26 mouse cellular contexts compared by ENCODE assay signal in the genomic region with DNA sequence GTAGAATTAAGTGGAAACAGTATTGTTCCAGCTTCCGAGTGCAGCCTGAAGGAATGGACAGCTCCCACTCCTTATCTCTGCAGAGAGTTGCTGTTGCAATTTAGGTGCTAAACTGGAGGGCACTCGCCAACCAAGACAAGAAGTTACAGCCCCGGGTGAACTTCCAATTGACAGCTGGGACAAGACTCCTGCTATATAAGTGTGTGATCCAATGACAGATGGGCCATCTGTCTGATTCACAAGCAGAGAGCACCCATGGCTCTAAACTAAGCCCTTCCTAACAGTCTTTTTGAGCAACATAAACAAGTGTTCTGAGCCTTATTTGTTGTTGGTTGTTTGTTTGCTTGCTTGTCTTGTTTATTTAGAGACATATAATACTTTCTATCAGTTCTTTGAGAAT.
"Had no signal": no experiment of that assay in that cellular context is flagged by ENCODE, and none has a peak within 500 bp of the region (broad histone marks: within the 10 kb centered on the region; RNA-seq: fewer than 3 reads in every experiment).

No protein-coding gene starts in this region.

- H3K4me2 ChIP-seq: heart, embryonic 12.5 days; hindbrain, embryonic 12.5 days; hindbrain, embryonic 14.5 days; kidney, embryonic 15.5 days; limb, embryonic 12.5 days; liver, embryonic 11.5 days; liver, embryonic 13.5 days; liver, embryonic 15.5 days had no signal

- H3K4me1 ChIP-seq: liver, embryonic 15.5 days had no signal

- H3K9me3 ChIP-seq: heart, embryonic 12.5 days; hindbrain, embryonic 10.5 days; hindbrain, embryonic 12.5 days; kidney, embryonic 15.5 days; limb, embryonic 10.5 days; limb, embryonic 12.5 days; liver, embryonic 13.5 days; liver, embryonic 15.5 days had no signal

- ATAC-seq: hindbrain, embryonic 16.5 days; intestine, embryonic 16.5 days had no signal

- DNase-seq: gastrocnemius, postnatal 14 days; gastrocnemius, postnatal 36 days; heart, adult 11 months; heart, adult 2 months; heart, postnatal 10 days; heart, postnatal 4 days; kidney, adult 11 months; kidney, adult 2 months; kidney, adult 9 months; kidney, postnatal 14 days; kidney, postnatal 36 days; liver; liver, embryonic 13.5 days had no signal

- H3K36me3 ChIP-seq: heart, embryonic 12.5 days; hindbrain, embryonic 10.5 days; hindbrain, embryonic 12.5 days; kidney, embryonic 15.5 days; limb, embryonic 10.5 days; limb, embryonic 12.5 days; liver, embryonic 13.5 days; liver, embryonic 15.5 days had no signal

- H3K9ac ChIP-seq: heart, embryonic 12.5 days; hindbrain, embryonic 12.5 days; hindbrain, embryonic 14.5 days; kidney, embryonic 15.5 days; limb, embryonic 12.5 days; liver, embryonic 13.5 days; liver, embryonic 15.5 days had no signal

- H3K4me3 ChIP-seq: heart, adult 2 months; heart, embryonic 12.5 days; hindbrain, embryonic 10.5 days; hindbrain, embryonic 12.5 days; kidney, embryonic 15.5 days; left cerebral cortex, adult 2 months; limb, embryonic 10.5 days; limb, embryonic 12.5 days; liver, embryonic 13.5 days; liver, embryonic 15.5 days had no signal

- H3K27ac ChIP-seq: heart, adult 2 months; hindbrain, embryonic 10.5 days; hindbrain, embryonic 12.5 days; hindbrain, embryonic 14.5 days; kidney, embryonic 15.5 days; kidney, postnatal 0 days; left cerebral cortex, adult 2 months; limb, embryonic 10.5 days; limb, embryonic 12.5 days; liver, embryonic 13.5 days; liver, embryonic 15.5 days had no signal
